Mouse (Mus musculus) G1E (cell line): ENCODE measurements at regions not wholly inside any gene's neighbourhood (a gene's known extent, or its start where the extent isn't known, plus 50 kb on each side); places are given as distances from the start of the nearest gene placed in this dataset.

ENCODE experiments used
- CTCF ChIP-seq: IDR thresholded peaks from 2 replicates; pipeline ENCODE4 v1.5.1; 2012; ENCODE audit warnings: low read depth, low read length, inconsistent platforms, mixed read lengths
- GATA1 ChIP-seq: IDR thresholded peaks from 2 replicates; pipeline ENCODE4 v1.6.1; 2012; ENCODE audit warnings: borderline replicate concordance, low read length, inconsistent platforms, mixed read lengths
- POLR2AphosphoS5 ChIP-seq: IDR thresholded peaks from 2 replicates; pipeline ENCODE4 v1.6.1; 2012; ENCODE audit warnings: low read depth, low read length, inconsistent platforms; ENCODE audit not compliant: insufficient replicate concordance
- TAL1 ChIP-seq: conservative IDR thresholded peaks from 2 replicates; pipeline ENCODE4 v1.6.1; 2012; ENCODE audit warnings: low read depth, low read length, inconsistent platforms, mixed read lengths

- TF ChIP-seq GATA1 (no peak), CTCF (no peak), POLR2AphosphoS5 (no peak), TAL1 (no peak)
Measured at GRCm38 (mm10) chr13:102280198-102280597, 413.2 kb upstream of the Cd180 start.
